Mouse (Mus musculus): Measurements from ENCODE around the gene Rmdn3.

The Rmdn3 gene

GRCm38 (mm10) chr2:119156681-119157572 is at the start of gene Rmdn3:
Gene Rmdn3 (minus strand): TSS chr2:119157034.
- DNase-seq: peak; percentile 96 to 97

DNA sequence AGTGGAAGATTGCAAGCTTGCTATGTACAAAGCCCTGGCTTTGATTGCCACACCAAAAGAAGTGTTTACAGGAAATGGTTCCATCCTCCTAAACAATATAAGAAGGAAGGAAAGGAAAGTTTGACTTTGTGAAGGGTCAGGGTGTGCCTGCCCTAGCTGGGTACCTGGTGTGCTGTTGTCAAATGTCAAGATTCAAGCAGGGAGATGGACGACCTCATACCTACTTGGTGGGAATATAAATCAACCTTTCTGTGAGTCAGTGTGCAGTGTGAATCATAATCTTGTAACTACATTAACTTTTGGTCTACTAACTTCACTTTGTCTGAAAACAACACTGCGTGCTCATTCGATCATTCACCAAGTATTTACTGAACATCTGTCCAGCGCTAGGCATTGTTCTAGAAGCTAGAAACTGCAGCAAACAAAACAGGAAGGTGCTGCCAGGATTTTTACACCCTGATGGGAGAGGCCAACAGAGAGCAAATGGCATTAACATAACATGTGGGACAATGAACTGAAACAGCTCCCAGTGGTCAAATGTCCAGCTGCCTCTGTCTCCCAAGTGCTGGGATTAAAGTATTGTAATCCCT is 47.1 kb upstream of the Rmdn3 start:
- DNase-seq: no peak

DNA sequence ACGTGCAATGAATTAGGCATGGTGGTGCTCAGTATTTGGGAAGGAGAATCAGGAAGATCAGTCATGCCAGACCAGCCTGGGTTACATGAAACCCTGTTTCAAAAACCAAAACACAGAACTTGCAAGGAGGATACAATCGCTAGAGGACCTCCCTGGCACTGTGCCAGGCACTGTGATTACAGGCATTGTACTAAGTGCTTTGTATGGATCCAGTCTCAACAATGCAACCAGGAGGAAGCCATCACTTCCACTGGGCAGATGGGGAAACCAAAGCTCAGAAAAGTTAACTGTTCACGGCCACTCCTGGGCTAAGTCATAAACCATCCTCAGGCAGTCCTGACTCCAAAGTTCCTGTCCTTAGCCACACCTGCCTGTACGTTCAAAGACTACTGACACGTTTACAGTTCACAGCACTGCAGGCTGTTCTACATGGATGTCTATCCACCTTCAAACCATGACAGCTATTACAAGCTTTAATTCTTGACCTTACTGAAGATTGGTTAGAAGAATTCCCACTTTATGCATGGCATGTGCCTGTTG is 46.1 kb upstream of the Rmdn3 start:
- no peak for DNase-seq

DNA sequence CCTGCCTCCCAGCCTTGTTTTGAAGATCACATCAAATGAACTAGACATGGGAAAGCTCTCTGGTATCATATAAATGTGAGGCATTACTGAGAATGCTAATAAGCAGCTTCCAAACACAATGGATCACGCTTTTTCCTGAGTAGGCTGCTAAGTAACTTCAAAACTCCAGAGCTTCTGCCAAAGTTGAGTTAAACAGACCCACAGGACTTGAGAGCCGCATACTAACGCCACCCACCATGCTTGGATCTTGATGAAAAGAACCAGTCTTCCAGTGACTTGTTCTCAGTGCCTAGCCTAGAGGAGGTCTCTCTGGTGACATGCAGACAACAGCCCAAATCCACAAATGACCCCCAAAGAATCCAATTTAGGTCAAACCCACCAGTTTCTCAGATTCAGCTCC is 42.1 kb upstream of the Rmdn3 start:
- DNase-seq: no peak

GRCm38 (mm10) chr2:119198049-119198448 is 41.2 kb upstream of the Rmdn3 start:
- no peak for DNase-seq

- DNase-seq: no peak
These were observed 40.7 kb upstream of the Rmdn3 start for GRCm38 (mm10) chr2:119197493-119197892.

GRCm38 (mm10) chr2:119196316-119197108 is 39.7 kb upstream of the Rmdn3 start:
- no peak for DNase-seq

DNA sequence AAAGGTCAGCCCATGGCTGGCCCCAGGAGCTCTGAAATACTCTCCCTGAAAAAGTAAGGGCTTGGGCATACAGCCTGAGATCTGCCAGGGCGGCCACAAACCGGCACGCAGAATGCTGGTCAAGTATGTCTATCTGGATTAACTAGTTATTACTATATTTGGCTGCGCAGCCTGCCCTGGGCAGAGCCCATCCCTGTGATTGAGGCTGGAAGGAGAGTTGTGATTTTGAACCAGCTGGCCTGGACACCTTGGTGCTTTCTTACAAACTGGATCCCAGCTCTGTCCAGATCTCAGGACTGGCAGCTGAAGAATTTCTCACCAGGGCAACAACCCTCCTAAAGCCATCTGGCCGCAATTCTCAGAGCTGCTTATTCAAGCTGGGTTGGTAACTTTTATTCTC is 37.3 kb upstream of the Rmdn3 start:
- DNase-seq: no peak

GRCm38 (mm10) chr2:119190969-119191368 is 34.1 kb upstream of the Rmdn3 start:
- no peak for DNase-seq

- DNase-seq: peak; percentile 92 to 94
These were observed 32.3 kb upstream of the Rmdn3 start for GRCm38 (mm10) chr2:119189029-119189710.

GRCm38 (mm10) chr2:119182914-119183313 is 26.1 kb upstream of the Rmdn3 start:
- DNase-seq: no peak

DNA sequence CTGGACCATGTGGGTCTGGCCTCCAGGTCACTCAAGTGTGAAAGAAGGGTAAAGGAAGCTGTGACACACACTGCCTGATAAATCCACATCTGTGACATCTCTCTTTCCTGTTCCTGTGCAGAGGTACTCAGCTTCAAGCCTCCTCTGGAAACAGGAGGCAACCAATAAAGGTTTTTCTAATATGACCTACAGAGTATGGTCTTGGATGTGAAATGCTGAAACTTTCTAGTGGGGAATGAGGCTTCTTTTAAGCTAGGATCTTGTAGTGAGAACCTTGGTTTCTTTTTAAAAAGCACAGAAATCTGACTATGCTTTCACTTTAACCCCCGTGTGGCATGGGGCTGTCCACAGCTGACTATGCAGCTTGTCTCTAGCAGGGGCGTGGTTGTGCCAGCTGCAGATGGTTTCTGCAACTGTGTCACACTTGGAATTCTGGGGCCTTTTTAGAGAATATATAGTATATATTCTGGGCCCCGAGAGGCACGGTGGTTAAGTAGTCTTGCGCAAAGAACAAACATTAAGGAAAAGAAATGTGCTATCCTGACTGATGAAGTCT is 20.6 kb upstream of the Rmdn3 start:
- no peak for DNase-seq

DNA sequence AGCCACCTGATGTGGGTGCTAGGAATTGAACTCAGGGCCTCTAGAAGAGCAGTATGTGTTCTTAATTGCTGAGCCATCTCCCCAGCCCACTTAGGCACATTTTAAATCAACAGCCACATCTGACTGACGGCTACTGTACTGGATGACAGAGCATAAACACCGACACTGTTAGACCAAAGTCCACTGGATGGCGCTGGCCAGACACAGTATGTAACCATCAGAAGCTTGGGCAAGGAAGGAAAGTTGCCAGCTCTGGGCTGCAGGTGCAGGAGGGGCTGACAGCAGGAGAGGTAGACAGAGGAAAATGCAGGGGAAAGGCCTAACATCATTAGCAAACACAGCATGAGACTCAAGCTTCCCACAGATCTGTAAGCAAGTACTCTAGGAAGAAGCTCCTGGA is 19.9 kb upstream of the Rmdn3 start:
- no peak for DNase-seq

GRCm38 (mm10) chr2:119175614-119176013 is 18.8 kb upstream of the Rmdn3 start:
- no peak for DNase-seq

DNA sequence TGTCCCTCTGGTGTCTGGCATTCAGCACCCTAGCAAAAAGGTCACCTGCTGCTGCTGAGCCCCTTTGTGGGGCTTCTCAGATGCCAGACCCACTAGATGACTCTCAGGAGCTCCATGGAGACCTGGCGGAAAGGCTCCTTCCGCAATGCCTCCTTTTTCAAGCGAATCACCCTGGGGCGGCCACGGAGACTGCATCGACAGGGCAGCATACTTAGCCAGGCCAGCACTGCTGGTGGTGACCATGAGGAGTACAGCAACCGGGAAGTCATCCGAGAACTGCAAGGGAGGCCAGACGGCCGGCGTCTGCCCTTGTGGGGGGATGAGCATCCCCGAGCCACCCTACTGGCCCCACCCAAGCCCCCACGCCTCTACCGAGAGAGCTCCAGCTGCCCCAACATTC is 18.0 kb upstream of the Rmdn3 start:
- no peak for DNase-seq

DNA sequence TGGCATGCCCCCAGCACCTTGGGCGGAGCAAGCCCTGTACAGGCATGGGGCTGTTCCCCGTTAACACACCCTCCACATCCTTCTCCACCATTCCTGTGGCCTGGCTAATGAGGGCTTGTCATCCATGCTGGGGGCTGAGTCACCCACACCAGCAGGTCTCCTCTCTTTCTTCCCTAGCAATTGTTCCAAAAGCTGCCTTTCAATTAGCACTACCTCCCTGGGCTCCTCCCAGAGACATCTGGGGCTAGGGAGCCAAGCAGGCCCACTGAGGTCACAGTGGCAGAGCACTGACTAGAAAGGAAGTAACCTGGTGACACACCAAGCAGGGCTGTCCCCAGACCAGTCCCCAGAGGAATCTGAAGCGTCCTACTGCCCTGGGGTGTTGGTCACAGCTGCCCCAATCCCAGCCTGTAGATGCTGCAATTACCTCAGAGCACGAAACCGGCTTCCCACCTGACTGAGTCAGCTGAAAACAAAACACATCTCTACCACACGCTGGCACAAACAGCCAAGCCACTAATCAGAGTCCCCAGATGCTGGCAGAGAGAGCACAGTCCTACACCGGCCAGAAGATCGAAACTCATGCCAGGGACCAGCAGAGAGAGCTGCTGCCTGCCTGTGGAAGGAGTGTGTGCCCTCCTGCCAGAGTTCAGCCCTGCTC is 17.3 kb upstream of the Rmdn3 start, which contains the start of gene Gm14137:
Gm14137 (plus strand) TSS at position 519 of the 661 bp plus-strand sequence.
- no peak for DNase-seq

DNA sequence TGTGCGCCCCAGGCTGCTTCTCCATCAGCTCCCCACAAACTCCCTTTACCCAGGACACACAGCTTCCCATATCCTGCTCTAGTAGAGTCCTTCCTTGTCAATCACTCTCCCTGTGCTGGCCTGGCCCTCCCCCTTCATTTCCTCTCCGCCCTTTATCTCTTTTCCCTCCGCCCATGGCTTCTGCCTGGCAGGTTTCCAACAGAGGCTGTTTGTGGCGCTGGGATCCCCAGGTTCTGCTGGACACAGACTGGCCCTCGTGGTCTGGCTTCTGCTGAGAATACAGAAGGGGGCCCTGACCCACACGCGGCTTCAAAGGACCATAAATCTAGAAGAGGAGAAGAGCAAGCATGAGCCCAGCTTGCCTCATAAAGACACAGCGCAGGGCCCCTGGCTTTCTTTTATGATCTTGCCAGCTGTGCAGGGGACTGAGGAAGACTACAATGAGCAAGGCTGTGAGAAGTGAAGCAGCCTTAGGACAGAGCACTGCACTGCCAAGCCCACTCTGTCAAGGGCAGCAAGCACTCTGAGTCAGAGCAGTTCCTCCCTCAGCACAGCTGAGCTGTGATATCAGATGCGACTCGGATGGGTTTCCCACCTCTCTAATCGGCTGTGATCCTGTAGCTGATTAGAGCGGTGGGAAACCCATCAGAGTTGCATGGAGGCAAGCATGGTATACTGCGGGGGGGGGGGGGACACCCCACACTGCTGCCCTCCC is 16.2 kb upstream of the Rmdn3 start:
- no peak for DNase-seq

GRCm38 (mm10) chr2:119172446-119172845 is 15.6 kb upstream of the Rmdn3 start:
- no peak for DNase-seq

DNA sequence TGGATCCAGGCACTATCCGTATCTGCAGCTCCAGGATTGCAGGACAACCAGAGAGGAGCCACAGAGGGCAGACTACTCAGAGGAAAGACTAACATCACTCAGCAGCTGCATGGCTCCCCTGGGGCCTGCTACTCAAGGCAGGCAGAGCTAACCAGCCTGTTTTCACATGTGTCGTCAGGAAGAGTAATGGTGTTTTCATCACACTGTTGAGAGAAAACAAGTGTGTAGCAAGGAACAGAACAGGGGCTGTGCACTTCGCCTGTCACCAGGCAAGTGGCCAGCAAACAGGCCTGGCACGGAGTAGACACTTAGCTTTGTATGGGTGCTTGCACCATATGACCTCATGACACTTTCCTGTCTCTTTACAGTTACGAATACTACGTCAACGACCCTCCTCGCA is 14.7 kb upstream of the Rmdn3 start:
- DNase-seq: no peak

- no peak for DNase-seq
These were observed 13.4 kb upstream of the Rmdn3 start for GRCm38 (mm10) chr2:119170282-119170681.

GRCm38 (mm10) chr2:119167866-119168256 is 11.0 kb upstream of the Rmdn3 start:
- DNase-seq: no peak
